Mouse (Mus musculus): Measurements from ENCODE around the gene Best3. TPM values are rescaled to one million over a fixed set of nuclear protein-coding genes. Genes with fewer than 3 reads are reported as not detected.

The Best3 gene
- polyA plus RNA-seq (2015; fragmentation: Nextera tagmentation; extraction: Ambion mirVana) = 0.05 and 0.10 TPM in 2 replicates

GRCm38 (mm10) chr10:116986264-116987082 is at the start of gene Best3:
TSS of gene Best3 (plus strand) at chr10:116986314.
- Histone ChIP-seq H3K27me3 (replicated peaks) (no peaks in the 10 kb centered on the region), H3K4me1 (0 out of 2 replicates have a peak, but pooled peaks cover 4% of the 10 kb centered on the region), H3K36me3 (no peaks in the 10 kb centered on the region), H3K27ac (no peak within 1 kb of the TSS), H3K4me3 (replicated peaks) (no peak within 1 kb of the TSS), H3K9ac (no peak within 1 kb of the TSS), H3K4me2 (no peak within 1 kb of the TSS), H3K9me3 (no peaks in the 10 kb centered on the region)
- no peak for ATAC-seq (ENCODE audit: insufficient read depth, low FRiP score, low read depth)
- WGBS = 40% methylated on average over 21 of the region's 21 CpGs

- peaks cover 21% of the 10 kb centered on the region; the same call in 1 of the 2 replicates for H3K36me3 ChIP-seq
- H3K4me1 ChIP-seq = no peaks in the 10 kb centered on the region
- no peak overlapping the region for H3K27ac ChIP-seq
- H3K4me3 ChIP-seq (replicated peaks) = no peak overlapping the region
- H3K4me2 ChIP-seq = no peak overlapping the region
- ATAC-seq (ENCODE audit: insufficient read depth, low FRiP score, low read depth) = no peak
- H3K27me3 ChIP-seq (replicated peaks) = no peaks in the 10 kb centered on the region
- no peak overlapping the region for H3K9ac ChIP-seq
- H3K9me3 ChIP-seq = no peaks in the 10 kb centered on the region
- WGBS = 89% methylated on average over 6 of the region's 6 CpGs
Measured at GRCm38 (mm10) chr10:116943025-116943424, 43.1 kb upstream of the Best3 start.

GRCm38 (mm10) chr10:116944144-116944543 is 42.0 kb upstream of the Best3 start:
- H3K9me3 ChIP-seq = no peaks in the 10 kb centered on the region
- H3K9ac ChIP-seq = no peak overlapping the region
- 81% methylated on average over 3 of the region's 3 CpGs for WGBS
- H3K4me2 ChIP-seq = no peak overlapping the region
- H3K4me3 ChIP-seq (replicated peaks) = no peak overlapping the region
- H3K27ac ChIP-seq = no peak overlapping the region
- 0 out of 2 replicates have a peak, but pooled peaks cover 4% of the 10 kb centered on the region for H3K4me1 ChIP-seq
- H3K27me3 ChIP-seq (replicated peaks) = no peaks in the 10 kb centered on the region
- H3K36me3 ChIP-seq = peaks cover 10% of the 10 kb centered on the region; the same call in 1 of the 2 replicates
- ATAC-seq (ENCODE audit: insufficient read depth, low FRiP score, low read depth) = no peak

- no peak overlapping the region for H3K4me3 ChIP-seq (replicated peaks)
- no peak overlapping the region for H3K27ac ChIP-seq
- ATAC-seq (ENCODE audit: insufficient read depth, low FRiP score, low read depth) = no peak
Measured at GRCm38 (mm10) chr10:116944940-116945339, 41.2 kb upstream of the Best3 start.

GRCm38 (mm10) chr10:116948414-116948813 is 37.7 kb upstream of the Best3 start:
- 64% methylated on average over 9 of the region's 9 CpGs for WGBS
- H3K4me2 ChIP-seq = peak overlapping the region; percentile 83
- H3K27me3 ChIP-seq (replicated peaks) = no peaks in the 10 kb centered on the region
- H3K4me3 ChIP-seq (replicated peaks) = peak overlapping the region; percentile 77; the same call in 1 of the 2 replicates
- H3K27ac ChIP-seq = no peak overlapping the region
- no peak overlapping the region for H3K9ac ChIP-seq
- H3K4me1 ChIP-seq = 0 out of 2 replicates have a peak, but pooled peaks cover 4% of the 10 kb centered on the region
- ATAC-seq (ENCODE audit: insufficient read depth, low FRiP score, low read depth) = no peak
- H3K9me3 ChIP-seq = no peaks in the 10 kb centered on the region
- H3K36me3 ChIP-seq = no peaks in the 10 kb centered on the region

More at GRCm38 (mm10) chr10:116944940-116945339, 41.2 kb upstream of the Best3 start:
- Histone ChIP-seq H3K9me3 (no peaks in the 10 kb centered on the region), H3K27me3 (replicated peaks) (no peaks in the 10 kb centered on the region), H3K36me3 (peaks cover 9% of the 10 kb centered on the region; the same call in 1 of the 2 replicates), H3K4me2 (no peak overlapping the region), H3K4me1 (0 out of 2 replicates have a peak, but pooled peaks cover 4% of the 10 kb centered on the region), H3K9ac (no peak overlapping the region)
- WGBS = 58% methylated on average over 10 of the region's 10 CpGs

GRCm38 (mm10) chr10:116949111-116950008 is 36.8 kb upstream of the Best3 start:
- 3% methylated on average over 44 of the region's 44 CpGs for WGBS
- H3K9me3 ChIP-seq = no peaks in the 10 kb centered on the region
- peak overlapping the region; percentile 88 for H3K27ac ChIP-seq
- 0 out of 2 replicates have a peak, but pooled peaks cover 4% of the 10 kb centered on the region for H3K4me1 ChIP-seq
- peak overlapping the region; percentile 43 for H3K9ac ChIP-seq
- ATAC-seq (ENCODE audit: insufficient read depth, low FRiP score, low read depth) = 0 out of 2 replicates have a peak, but pooled peaks have one; percentile 1
- H3K4me2 ChIP-seq = peak overlapping the region; percentile 83
- no peaks in the 10 kb centered on the region for H3K36me3 ChIP-seq
- no peaks in the 10 kb centered on the region for H3K27me3 ChIP-seq (replicated peaks)
- peak overlapping the region; percentile 77 for H3K4me3 ChIP-seq (replicated peaks)

- Histone ChIP-seq H3K27ac (peak within 1 kb of the TSS; percentile 88), H3K4me1 (0 out of 2 replicates have a peak, but pooled peaks cover 4% of the 10 kb centered on the region), H3K9me3 (no peaks in the 10 kb centered on the region), H3K36me3 (no peaks in the 10 kb centered on the region), H3K4me2 (peak within 1 kb of the TSS; percentile 83), H3K9ac (peak within 1 kb of the TSS; percentile 43), H3K4me3 (replicated peaks) (peak within 1 kb of the TSS; percentile 77), H3K27me3 (replicated peaks) (no peaks in the 10 kb centered on the region)
- WGBS = under 1% methylated on average over 57 of the region's 103 CpGs
- ATAC-seq (ENCODE audit: insufficient read depth, low FRiP score, low read depth) = peak; percentile 90
Measured at GRCm38 (mm10) chr10:116950009-116950769, 35.9 kb upstream of the Best3 start, which contains the start of gene Rab3ip. TSS of gene Rab3ip (minus strand) at chr10:116950769.

- Histone ChIP-seq H3K9ac (no peak overlapping the region), H3K27ac (no peak overlapping the region), H3K4me2 (peak overlapping the region; percentile 59), H3K36me3 (no peaks in the 10 kb centered on the region), H3K4me1 (0 out of 2 replicates have a peak, but pooled peaks cover 4% of the 10 kb centered on the region), H3K9me3 (no peaks in the 10 kb centered on the region), H3K4me3 (replicated peaks) (peak overlapping the region; percentile 77), H3K27me3 (replicated peaks) (no peaks in the 10 kb centered on the region)
- WGBS = 16% methylated on average over 5 of the region's 5 CpGs
- no peak for ATAC-seq (ENCODE audit: insufficient read depth, low FRiP score, low read depth)
Measured at GRCm38 (mm10) chr10:116950886-116951285, 35.2 kb upstream of the Best3 start.

- WGBS = 93% methylated on average over 6 of the region's 6 CpGs
Measured at GRCm38 (mm10) chr10:116955191-116955590, 30.9 kb upstream of the Best3 start.

GRCm38 (mm10) chr10:116956483-116957158 is 29.5 kb upstream of the Best3 start:
- H3K36me3 ChIP-seq = no peaks in the 10 kb centered on the region
- no peak overlapping the region for H3K4me3 ChIP-seq (replicated peaks)
- H3K27me3 ChIP-seq (replicated peaks) = no peaks in the 10 kb centered on the region
- H3K9me3 ChIP-seq = no peaks in the 10 kb centered on the region
- 91% methylated on average over 11 of the region's 11 CpGs for WGBS
- no peak overlapping the region for H3K4me2 ChIP-seq
- no peak for ATAC-seq (ENCODE audit: insufficient read depth, low FRiP score, low read depth)
- no peaks in the 10 kb centered on the region for H3K4me1 ChIP-seq
- H3K9ac ChIP-seq = no peak overlapping the region
- no peak overlapping the region for H3K27ac ChIP-seq

More at GRCm38 (mm10) chr10:116955191-116955590, 30.9 kb upstream of the Best3 start:
- no peak for ATAC-seq (ENCODE audit: insufficient read depth, low FRiP score, low read depth)
- Histone ChIP-seq H3K27ac (no peak overlapping the region), H3K9ac (no peak overlapping the region), H3K36me3 (no peaks in the 10 kb centered on the region), H3K4me3 (replicated peaks) (no peak overlapping the region), H3K4me2 (no peak overlapping the region), H3K27me3 (replicated peaks) (no peaks in the 10 kb centered on the region), H3K9me3 (no peaks in the 10 kb centered on the region), H3K4me1 (no peaks in the 10 kb centered on the region)

All from stomach, embryonic 15.5 days (tissue).